Mouse (Mus musculus): ENCODE measurements at regions not wholly inside any gene's neighbourhood (a gene's known extent, or its start where the extent isn't known, plus 50 kb on each side); places are given as distances from the start of the nearest gene placed in this dataset.
A peak's percentile ranks its signal among the peaks of the same experiment; 100 is the strongest.

- no peak for DNase-seq
These were observed 60.8 kb downstream of the Mis18a start for GRCm38 (mm10) chr16:90666271-90666986.

GRCm38 (mm10) chr16:90664086-90664485 is 63.1 kb downstream of the Mis18a start:
- DNase-seq: no peak

GRCm38 (mm10) chr16:90658050-90658449 is 69.2 kb downstream of the Mis18a start:
- no peak for DNase-seq

- DNase-seq: no peak
These were observed 70.2 kb downstream of the Mis18a start for GRCm38 (mm10) chr16:90657027-90657426.

GRCm38 (mm10) chr16:90656571-90657011 is 70.6 kb downstream of the Mis18a start:
- no peak for DNase-seq

- DNase-seq: no peak
These were observed 72.4 kb downstream of the Mis18a start for GRCm38 (mm10) chr16:90654853-90655252.

GRCm38 (mm10) chr16:90652821-90653220 is 74.4 kb downstream of the Mis18a start:
- DNase-seq: no peak

- DNase-seq: no peak
These were observed 79.0 kb downstream of the Mis18a start for GRCm38 (mm10) chr16:90648161-90648560.

- no peak for DNase-seq
These were observed 84.5 kb downstream of the Mis18a start for GRCm38 (mm10) chr16:90642671-90643070.

- DNase-seq: no peak
These were observed 92.0 kb downstream of the Mis18a start for GRCm38 (mm10) chr16:90635216-90635615.

- peak; percentile 54 for DNase-seq
These were observed 97.2 kb downstream of the Mis18a start for GRCm38 (mm10) chr16:90629976-90630375.

GRCm38 (mm10) chr16:90629121-90629930 is 97.9 kb downstream of the Mis18a start:
- DNase-seq: no peak

- DNase-seq: no peak
These were observed 98.5 kb downstream of the Mis18a start for GRCm38 (mm10) chr16:90628605-90629120.

GRCm38 (mm10) chr16:90626035-90626670 is 101.1 kb downstream of the Mis18a start:
- DNase-seq: no peak

GRCm38 (mm10) chr16:90625301-90626034 is 101.7 kb downstream of the Mis18a start:
- DNase-seq: no peak

- DNase-seq: no peak
These were observed 103.1 kb downstream of the Mis18a start for GRCm38 (mm10) chr16:90624039-90624625.

GRCm38 (mm10) chr16:90622677-90623225 is 104.5 kb downstream of the Mis18a start:
- DNase-seq: no peak

GRCm38 (mm10) chr16:90621761-90622411 is 105.3 kb downstream of the Mis18a start:
- peak; percentile 32 for DNase-seq

GRCm38 (mm10) chr16:90619565-90620311 is 107.5 kb downstream of the Mis18a start:
- no peak for DNase-seq

- DNase-seq: no peak
These were observed 111.4 kb downstream of the Mis18a start for GRCm38 (mm10) chr16:90615791-90616190.

- DNase-seq: no peak
These were observed 113.1 kb downstream of the Mis18a start for GRCm38 (mm10) chr16:90614137-90614536.

Measured in cerebellum, adult 11-12 months (tissue).